Mouse (Mus musculus): ENCODE measurements around the gene Timmdc1. TPM values are rescaled to one million over a fixed set of nuclear protein-coding genes. Genes with fewer than 3 reads are reported as not detected.
A peak's percentile ranks its signal among the peaks of the same experiment; 100 is the strongest.

Gene Timmdc1
- polyA plus RNA-seq, 1 experiment from 2014 or later: 32.3 TPM

DNA sequence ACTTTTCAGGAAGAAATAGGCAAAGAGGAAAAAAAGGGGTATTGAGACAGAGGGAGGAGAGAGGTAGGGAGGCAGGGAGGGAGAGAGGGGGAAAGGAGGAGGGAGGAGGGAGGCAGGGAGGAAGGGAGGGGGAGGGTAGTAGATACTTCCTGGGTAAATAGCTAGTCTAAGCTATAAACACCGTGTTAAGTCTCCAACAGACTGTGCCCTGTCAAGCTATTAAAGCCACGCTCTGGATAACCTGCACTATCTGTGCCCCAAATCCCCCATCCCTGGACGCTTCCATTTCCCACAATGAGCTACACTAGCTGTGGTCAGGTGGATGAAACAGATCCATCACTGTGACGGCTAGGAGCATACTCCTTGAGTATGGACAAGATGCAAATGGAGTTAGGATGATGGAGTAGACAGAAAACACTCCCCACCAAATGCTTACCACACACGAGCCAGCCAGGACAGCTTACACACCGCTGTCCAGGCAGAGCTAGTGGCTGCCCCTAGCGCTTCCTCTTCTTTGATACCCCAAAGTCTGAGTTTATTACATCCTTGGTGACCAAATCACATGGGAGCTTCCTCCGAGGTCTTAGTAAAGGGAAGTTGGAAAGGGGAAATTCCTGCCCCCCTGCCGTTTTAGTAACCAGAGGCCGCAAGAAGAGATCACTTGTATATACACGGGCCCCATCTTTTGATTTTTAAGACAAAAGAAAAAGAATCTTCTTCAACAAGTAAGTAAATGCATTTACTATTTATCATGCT is 65.5 kb downstream of the Timmdc1 start:
- 48% methylated on average over 11 of the region's 11 CpGs for WGBS
- no peak overlapping the region for H3K9ac ChIP-seq
- peaks cover 5% of the 10 kb centered on the region for H3K4me1 ChIP-seq
- no peaks in the 10 kb centered on the region for H3K27me3 ChIP-seq
- no peak overlapping the region for H3K4me3 ChIP-seq (replicated peaks)
- no peak for ATAC-seq (replicated peaks; ENCODE audit: low FRiP score)
- no peaks in the 10 kb centered on the region for H3K36me3 ChIP-seq
- H3K9me3 ChIP-seq (replicated peaks): no peaks in the 10 kb centered on the region
- H3K27ac ChIP-seq: no peak overlapping the region
- no peak overlapping the region for H3K4me2 ChIP-seq

DNA sequence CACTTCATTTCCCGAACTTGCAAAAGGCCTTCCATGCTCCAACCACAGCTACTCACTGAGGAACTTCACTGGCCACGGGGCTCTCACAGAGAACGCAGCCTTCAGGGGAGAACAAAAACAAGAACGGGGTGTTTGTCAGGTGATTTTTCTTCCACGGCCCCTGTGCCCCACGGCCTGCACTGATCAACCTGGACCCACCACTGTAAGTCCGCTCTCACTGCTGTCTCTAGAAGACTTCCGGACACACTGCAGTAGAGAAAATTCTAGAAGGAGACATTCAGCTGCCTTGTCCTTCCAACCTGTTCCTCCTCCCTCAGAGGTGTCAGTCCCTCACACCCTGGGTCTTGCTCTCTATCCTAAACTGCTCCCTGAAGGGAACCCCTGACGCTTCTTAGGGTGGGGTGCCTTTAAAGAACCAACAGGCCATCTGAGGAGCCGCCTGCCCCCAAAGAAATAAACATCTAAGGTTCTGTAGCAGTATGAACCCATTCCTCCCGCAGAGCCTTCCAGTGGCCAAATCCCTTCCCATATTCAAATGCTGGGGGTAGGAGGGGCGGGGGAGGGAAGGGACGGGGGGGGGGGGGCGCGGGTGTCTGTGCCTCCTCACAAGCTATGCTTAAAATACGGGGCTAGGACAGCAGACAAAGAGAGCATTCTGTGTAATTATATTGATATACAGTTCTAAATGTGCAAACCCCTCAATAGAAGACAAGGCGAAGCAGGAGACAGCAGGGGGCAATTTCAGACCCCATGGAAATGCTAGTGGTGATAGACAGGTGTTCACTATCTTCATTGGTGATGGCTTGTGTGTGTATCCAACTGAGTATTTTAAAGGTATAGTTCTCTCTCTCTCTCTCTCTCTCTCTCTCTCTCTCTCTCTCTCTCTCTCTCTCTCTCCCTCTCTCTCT is 66.7 kb downstream of the Timmdc1 start, which contains the start of gene Cd80:
Gene Cd80 (plus strand): TSS at position 51 of the 908 bp plus-strand sequence.
- Histone ChIP-seq H3K27ac (no peak within 1 kb of the TSS), H3K9ac (no peak within 1 kb of the TSS), H3K4me1 (peaks cover 15% of the 10 kb centered on the region), H3K9me3 (replicated peaks) (no peaks in the 10 kb centered on the region), H3K4me2 (no peak within 1 kb of the TSS), H3K27me3 (no peaks in the 10 kb centered on the region), H3K4me3 (replicated peaks) (no peak within 1 kb of the TSS), H3K36me3 (no peaks in the 10 kb centered on the region)
- no peak for ATAC-seq (replicated peaks; ENCODE audit: low FRiP score)
- WGBS: 74% methylated on average over 17 of the region's 17 CpGs

DNA sequence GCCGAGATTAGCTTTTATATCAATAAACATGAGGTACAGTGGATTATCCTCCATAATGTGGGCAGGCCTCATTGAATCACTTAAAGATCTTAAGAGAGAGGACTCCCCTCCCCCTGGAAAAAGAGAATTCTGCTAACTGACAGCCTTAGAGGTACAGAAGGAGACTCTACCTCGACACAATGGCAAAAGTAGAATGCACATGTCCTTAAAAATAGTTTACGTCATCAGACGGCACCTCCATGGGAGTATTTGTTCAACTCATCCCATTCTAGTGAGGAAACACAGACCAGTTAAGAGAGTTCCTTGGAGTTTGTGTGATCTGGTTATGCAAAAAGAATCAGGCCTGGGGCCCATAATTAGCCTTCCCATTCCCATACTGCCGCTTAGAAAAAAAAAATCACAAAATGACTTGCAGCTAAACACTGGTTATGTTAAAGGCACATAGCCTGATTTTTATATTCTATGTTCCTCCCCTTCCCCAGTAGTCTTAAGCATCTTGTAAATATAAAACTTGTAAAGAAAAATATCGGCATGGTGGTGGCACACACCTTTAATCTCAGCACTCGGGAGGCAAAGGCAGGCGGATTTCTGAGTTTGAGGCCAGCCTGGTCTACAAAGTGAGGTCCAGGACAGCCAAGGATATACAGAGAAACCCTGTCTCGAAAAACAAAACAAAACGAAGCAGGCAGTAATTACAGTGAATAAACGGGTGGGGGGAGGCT is 67.8 kb downstream of the Timmdc1 start:
- Histone ChIP-seq H3K4me1 (peaks cover 15% of the 10 kb centered on the region), H3K36me3 (peaks cover 10% of the 10 kb centered on the region), H3K9ac (no peak overlapping the region), H3K27ac (no peak overlapping the region), H3K4me2 (no peak overlapping the region), H3K27me3 (no peaks in the 10 kb centered on the region), H3K4me3 (replicated peaks) (no peak overlapping the region), H3K9me3 (replicated peaks) (no peaks in the 10 kb centered on the region)
- no peak for ATAC-seq (replicated peaks; ENCODE audit: low FRiP score)
- 68% methylated on average over 11 of the region's 11 CpGs for WGBS

DNA sequence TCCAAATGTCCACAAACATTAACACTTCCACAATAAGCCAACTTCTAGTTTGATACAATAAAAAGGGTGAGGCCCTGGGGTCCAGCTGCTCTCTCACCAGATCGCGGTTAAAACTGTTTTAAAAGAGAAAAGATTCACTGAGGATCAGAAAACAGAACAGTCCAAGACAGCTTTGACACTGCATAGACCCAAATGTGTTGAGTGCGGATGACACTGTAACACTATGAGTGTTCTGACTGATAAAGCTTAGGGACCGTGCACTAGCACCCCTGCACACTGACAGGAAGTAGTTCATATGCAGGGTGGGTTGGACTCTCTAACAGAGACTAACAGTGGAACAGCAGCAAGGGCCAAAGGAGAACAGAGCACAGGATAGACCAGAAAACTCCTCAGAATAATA is 68.5 kb downstream of the Timmdc1 start:
- no peak overlapping the region for H3K27ac ChIP-seq
- WGBS: 90% methylated on average over 4 of the region's 4 CpGs

DNA sequence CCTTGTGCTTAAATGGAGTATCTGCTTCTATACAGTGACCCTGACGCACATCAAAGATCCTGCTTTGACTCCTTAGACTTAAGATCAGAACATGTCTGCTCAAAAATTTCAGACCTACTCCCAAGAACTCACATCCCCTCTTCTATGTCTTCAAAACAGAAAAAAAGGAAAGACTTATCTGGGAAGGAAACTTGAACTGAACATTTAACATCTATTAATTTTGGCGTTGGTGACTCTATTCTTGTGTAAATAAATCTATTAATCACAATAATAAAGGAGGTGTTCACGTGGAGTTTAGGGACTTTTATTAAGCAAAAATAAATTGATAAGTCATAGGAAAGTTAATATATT is 69.3 kb downstream of the Timmdc1 start:
- Histone ChIP-seq H3K4me1 (peaks cover 15% of the 10 kb centered on the region), H3K36me3 (peaks cover 25% of the 10 kb centered on the region), H3K4me3 (replicated peaks) (peak overlapping the region; percentile 75), H3K9ac (peak overlapping the region; percentile 85), H3K4me2 (peak overlapping the region; percentile 67), H3K27me3 (no peaks in the 10 kb centered on the region), H3K9me3 (replicated peaks) (no peaks in the 10 kb centered on the region), H3K27ac (peak overlapping the region; percentile 95)
- ATAC-seq (replicated peaks; ENCODE audit: low FRiP score): no peak; the same call in 1 of the 2 replicates
- 26% methylated on average over 3 of the region's 3 CpGs for WGBS

More for the DNA sequence above, 68.5 kb downstream of the Timmdc1 start:
- Histone ChIP-seq H3K4me3 (replicated peaks) (no peak overlapping the region), H3K4me1 (peaks cover 15% of the 10 kb centered on the region), H3K4me2 (no peak overlapping the region), H3K36me3 (peaks cover 17% of the 10 kb centered on the region), H3K9me3 (replicated peaks) (no peaks in the 10 kb centered on the region), H3K9ac (no peak overlapping the region), H3K27me3 (no peaks in the 10 kb centered on the region)
- no peak for ATAC-seq (replicated peaks; ENCODE audit: low FRiP score)

DNA sequence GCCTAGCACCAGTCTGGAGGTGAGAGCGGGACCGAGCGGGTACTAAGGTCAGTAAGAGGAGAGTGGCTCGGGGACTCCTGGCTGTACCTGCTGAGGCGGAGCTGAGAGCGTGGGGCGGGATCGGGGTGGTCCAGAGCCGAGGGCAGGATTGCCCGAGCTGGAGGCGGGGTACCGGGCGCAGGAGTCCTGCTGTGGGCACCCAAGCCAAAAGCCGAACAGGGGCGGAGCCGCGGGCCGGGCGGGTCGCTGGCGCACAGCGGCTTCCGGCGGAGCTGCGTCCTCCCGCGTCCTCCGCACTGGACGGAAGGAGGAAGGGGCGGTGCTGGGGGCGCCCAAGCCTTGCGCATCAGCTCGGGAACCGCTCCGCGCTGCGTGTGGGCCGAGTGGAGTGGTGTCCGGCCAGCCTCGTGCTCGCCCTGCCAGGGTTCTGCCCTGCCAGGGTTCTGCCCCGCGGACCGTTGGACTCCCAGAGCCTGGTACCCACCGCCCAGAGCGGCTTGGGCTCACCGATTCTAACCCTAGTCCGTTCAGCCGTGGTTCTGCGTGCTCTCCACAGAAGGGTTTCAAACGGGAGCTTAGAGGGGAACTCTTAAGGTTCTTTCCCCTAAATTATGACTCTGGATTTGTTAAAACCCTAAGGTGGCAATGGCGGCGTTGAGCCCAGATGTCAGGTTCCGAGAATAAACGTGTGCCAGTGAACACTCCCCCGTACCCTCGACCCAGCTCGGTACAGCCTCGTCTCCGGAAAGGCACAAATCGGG is 69.8 kb downstream of the Timmdc1 start, which contains the start of gene Adprh:
Gene Adprh (minus strand): TSS at position 262 of the 761 bp plus-strand sequence.
- peak within 1 kb of the TSS; percentile 85 for H3K9ac ChIP-seq
- peak within 1 kb of the TSS; percentile 67 for H3K4me2 ChIP-seq
- H3K4me1 ChIP-seq: peaks cover 15% of the 10 kb centered on the region
- WGBS: under 1% methylated on average over 60 of the region's 61 CpGs
- H3K27me3 ChIP-seq: no peaks in the 10 kb centered on the region
- H3K9me3 ChIP-seq (replicated peaks): no peaks in the 10 kb centered on the region
- H3K27ac ChIP-seq: peak within 1 kb of the TSS; percentile 95
- H3K4me3 ChIP-seq (replicated peaks): peak within 1 kb of the TSS; percentile 75
- peak; percentile 97 for ATAC-seq (replicated peaks; ENCODE audit: low FRiP score)
- H3K36me3 ChIP-seq: peaks cover 30% of the 10 kb centered on the region

DNA sequence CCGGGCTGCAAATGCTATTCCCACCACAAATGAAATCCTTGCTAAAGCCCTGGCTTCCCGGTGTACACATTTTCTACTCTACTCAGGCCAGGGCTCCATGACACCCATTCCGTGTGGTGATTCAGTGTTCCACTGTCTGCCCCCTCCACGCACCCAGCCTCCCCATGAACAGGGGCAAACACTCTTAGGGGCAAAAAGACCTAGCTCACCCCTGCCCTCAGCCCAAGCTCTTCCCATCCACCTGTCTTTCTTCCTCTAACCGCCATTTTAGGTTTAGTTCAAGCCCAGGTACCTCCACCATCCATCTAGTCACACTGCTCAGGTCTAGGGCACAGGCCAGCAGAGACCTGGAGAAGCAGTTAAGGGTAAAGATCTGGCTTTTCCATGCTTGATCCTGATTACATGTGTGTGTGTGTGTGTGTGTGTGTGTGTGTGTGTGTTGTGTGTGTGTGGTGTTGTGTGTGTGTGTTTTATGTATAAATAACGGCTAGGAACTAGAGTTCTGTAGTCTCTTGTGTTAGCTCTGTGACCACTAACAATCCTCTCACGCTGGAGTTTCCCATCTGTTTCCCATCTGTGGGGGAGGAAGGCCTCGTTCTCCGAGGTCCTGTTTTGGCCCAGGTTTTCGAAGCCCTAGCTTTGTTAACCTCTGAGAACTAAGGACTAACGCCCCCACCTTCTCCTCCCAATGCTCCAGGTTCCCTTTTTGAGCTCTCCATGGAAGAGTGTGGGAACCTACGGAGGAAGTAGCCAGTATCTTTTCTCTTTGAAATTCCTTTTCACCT is 70.8 kb downstream of the Timmdc1 start:
- Histone ChIP-seq H3K4me1 (peaks cover 15% of the 10 kb centered on the region), H3K9ac (peak overlapping the region; percentile 85), H3K4me3 (replicated peaks) (peak overlapping the region; percentile 75), H3K27ac (peak overlapping the region; percentile 95), H3K4me2 (peak overlapping the region; percentile 67), H3K9me3 (replicated peaks) (no peaks in the 10 kb centered on the region), H3K36me3 (peaks cover 41% of the 10 kb centered on the region), H3K27me3 (no peaks in the 10 kb centered on the region)
- 40% methylated on average over 12 of the region's 12 CpGs for WGBS
- no peak; the same call in 1 of the 2 replicates for ATAC-seq (replicated peaks; ENCODE audit: low FRiP score)

DNA sequence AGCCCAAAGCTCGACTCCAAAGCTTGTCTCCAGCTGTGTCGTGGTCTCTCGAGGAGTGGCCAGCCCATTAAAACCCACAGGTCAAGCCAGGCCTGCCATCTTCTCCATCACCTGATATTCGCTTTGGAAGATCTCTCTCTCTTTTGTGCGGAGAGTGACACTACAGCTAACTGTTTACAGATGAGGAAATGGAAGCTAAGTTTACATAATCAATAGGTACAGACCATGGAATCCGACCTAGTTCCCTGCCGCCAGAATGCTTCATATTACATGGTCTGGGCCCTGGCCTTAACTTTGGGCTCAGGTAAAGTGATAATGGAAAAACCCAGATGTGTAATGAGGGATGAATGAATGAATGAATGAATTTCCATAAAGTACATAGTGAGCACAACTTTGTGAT is 71.8 kb downstream of the Timmdc1 start:
- no peaks in the 10 kb centered on the region for H3K9me3 ChIP-seq (replicated peaks)
- H3K36me3 ChIP-seq: peaks cover 50% of the 10 kb centered on the region
- no peak overlapping the region for H3K4me3 ChIP-seq (replicated peaks)
- H3K4me1 ChIP-seq: peaks cover 15% of the 10 kb centered on the region
- no peak overlapping the region for H3K27ac ChIP-seq
- H3K4me2 ChIP-seq: no peak overlapping the region
- ATAC-seq (replicated peaks; ENCODE audit: low FRiP score): no peak
- H3K27me3 ChIP-seq: no peaks in the 10 kb centered on the region
- WGBS: 92% methylated on average over 7 of the region's 7 CpGs
- no peak overlapping the region for H3K9ac ChIP-seq

DNA sequence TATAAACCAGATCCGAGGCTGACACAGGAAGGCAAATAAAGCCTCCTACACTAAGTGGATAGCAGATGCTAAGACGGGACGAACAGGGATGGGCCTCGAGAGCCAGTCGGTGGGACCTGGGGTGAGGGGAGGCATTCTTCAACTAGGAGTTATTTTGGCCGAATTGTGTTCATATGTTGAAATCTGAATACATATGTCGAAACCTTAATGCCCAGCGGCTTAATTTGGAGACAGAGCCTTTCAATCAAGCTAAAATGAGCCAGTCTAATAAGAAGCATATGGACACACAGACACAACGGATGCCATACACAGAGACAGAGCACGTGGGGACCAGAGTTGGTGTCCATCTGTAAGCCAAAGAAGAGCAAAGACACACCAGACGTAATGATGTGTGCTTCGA is 74.0 kb downstream of the Timmdc1 start:
- no peak overlapping the region for H3K9ac ChIP-seq
- no peak for ATAC-seq (replicated peaks; ENCODE audit: low FRiP score)
- H3K27me3 ChIP-seq: no peaks in the 10 kb centered on the region
- H3K36me3 ChIP-seq: peaks cover 72% of the 10 kb centered on the region
- H3K9me3 ChIP-seq (replicated peaks): no peaks in the 10 kb centered on the region
- H3K4me1 ChIP-seq: peaks cover 15% of the 10 kb centered on the region
- no peak overlapping the region for H3K4me2 ChIP-seq
- no peak overlapping the region for H3K27ac ChIP-seq
- 90% methylated on average over 12 of the region's 12 CpGs for WGBS
- H3K4me3 ChIP-seq (replicated peaks): no peak overlapping the region
